Mouse (Mus musculus) myocyte (in vitro differentiated cells): ENCODE results near the gene Nrros.

ENCODE experiments used
- CEBPB ChIP-seq: IDR thresholded peaks from 2 replicates; pipeline ENCODE4 v1.6.1; 2011; ENCODE audit warnings: mild to moderate bottlenecking, moderate library complexity; ENCODE audit not compliant: poor library complexity, insufficient read depth, severe bottlenecking
- E2F4 ChIP-seq: IDR thresholded peaks from one replicate; pipeline ENCODE4 v1.6.1; 2011; ENCODE audit warnings: mild to moderate bottlenecking, control low read depth, moderate library complexity; ENCODE audit not compliant: insufficient read depth
- MAX ChIP-seq: IDR thresholded peaks from one replicate; pipeline ENCODE4 v1.6.1; 2011; ENCODE audit warnings: low read depth, mild to moderate bottlenecking, control low read depth
- MYOD1 ChIP-seq, 3 experiments: IDR thresholded peaks; one replicate each; pipeline ENCODE4 v1.6.1; 2011; ENCODE audit warnings: control low read depth in 2 of 3, low read depth in 2 of 3, mild to moderate bottlenecking in 2 of 3, moderate library complexity in 1 of 3; ENCODE audit not compliant: insufficient read length in 2 of 3, control insufficient read depth in 1 of 3
- MYOG ChIP-seq, 3 experiments: IDR thresholded peaks; one replicate each; pipeline ENCODE4 v1.6.1; 2011; ENCODE audit warnings: control low read depth in 2 of 3, low read depth in 2 of 3, mild to moderate bottlenecking in 2 of 3; ENCODE audit not compliant: insufficient read length in 2 of 3, control insufficient read depth in 1 of 3, insufficient read depth in 1 of 3
- POLR2A ChIP-seq: IDR thresholded peaks from one replicate; pipeline ENCODE4 v1.6.1; 2011; ENCODE audit warnings: low read depth, mild to moderate bottlenecking, control low read depth, moderate library complexity; ENCODE audit not compliant: insufficient read length
- POLR2AphosphoS2 ChIP-seq: IDR thresholded peaks from one replicate; pipeline ENCODE4 v1.6.1; 2011; ENCODE audit warnings: low read depth, control low read depth; ENCODE audit not compliant: insufficient read length
- REST ChIP-seq: IDR thresholded peaks from one replicate; pipeline ENCODE4 v1.6.1; 2011; ENCODE audit warnings: mild to moderate bottlenecking, control low read depth, moderate library complexity; ENCODE audit not compliant: insufficient read depth, insufficient read length
- SRF ChIP-seq: IDR thresholded peaks from one replicate; pipeline ENCODE4 v1.6.1; 2011; ENCODE audit warnings: low read depth; ENCODE audit not compliant: control insufficient read depth, insufficient read length
- TCF12 ChIP-seq: IDR thresholded peaks from one replicate; pipeline ENCODE4 v1.6.1; 2011; ENCODE audit warnings: mild to moderate bottlenecking, control low read depth; ENCODE audit not compliant: poor library complexity, insufficient read depth, severe bottlenecking
- TCF3 ChIP-seq: IDR thresholded peaks from one replicate; pipeline ENCODE4 v1.6.1; 2011; ENCODE audit warnings: low read depth, control low read depth; ENCODE audit not compliant: insufficient read length
- USF1 ChIP-seq: IDR thresholded peaks from one replicate; pipeline ENCODE4 v1.6.1; 2011; ENCODE audit warnings: low read depth, mild to moderate bottlenecking, control low read depth, moderate library complexity

DNA sequence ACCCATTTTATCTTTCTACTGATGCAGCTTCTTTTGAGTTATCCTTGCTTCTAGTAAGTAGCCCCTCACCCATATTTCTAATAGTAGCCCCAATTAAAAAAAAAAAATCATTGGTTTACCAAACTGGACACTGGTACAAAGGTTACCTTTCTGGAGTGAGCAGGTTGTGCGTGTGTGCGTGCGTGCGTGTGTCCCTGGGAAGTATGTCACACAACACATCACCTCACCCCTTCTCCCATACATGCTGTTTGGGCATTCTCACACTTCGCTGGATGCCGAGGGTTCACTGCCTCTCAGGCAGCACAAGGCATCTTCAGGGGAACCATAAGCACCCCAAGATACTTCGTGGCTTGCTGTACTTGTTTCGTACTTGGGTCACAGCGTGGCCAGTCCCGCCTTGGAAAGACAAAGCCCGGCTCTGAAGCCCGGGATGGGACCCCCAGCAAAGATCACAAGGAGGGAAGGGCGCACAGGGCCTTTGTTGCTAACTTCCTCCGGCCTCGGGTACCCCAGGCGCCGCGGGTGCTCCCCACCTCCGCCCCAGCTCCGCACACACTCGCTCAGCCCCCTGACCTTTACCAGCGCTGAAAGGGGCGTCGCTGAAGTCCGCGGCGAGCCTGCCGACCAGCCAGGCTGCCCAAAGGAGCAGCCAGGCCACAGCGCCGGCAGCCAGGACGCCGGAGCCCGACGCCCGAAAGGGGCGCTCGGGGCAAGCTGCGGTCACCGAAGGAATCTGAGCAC lies 66.3 kb downstream of the Nrros start:
- no peak for TF ChIP-seq MAX
- TF ChIP-seq POLR2A: no peak
- TF ChIP-seq TCF12: no peak
- no peak for TF ChIP-seq POLR2AphosphoS2
- TF ChIP-seq MYOG (IDR thresholded peaks at IDR 0.05; ENCODE audit: control insufficient read depth in 1 of 3, insufficient read depth in 1 of 3, insufficient read length in 2 of 3, low read depth in 2 of 3): no peak
- no peak for TF ChIP-seq USF1
- no peak for TF ChIP-seq CEBPB
- TF ChIP-seq E2F4: no peak
- TF ChIP-seq MYOD1 (IDR thresholded peaks at IDR 0.05; ENCODE audit: control insufficient read depth in 1 of 3, insufficient read length in 2 of 3, low read depth in 2 of 3): no peak
- TF ChIP-seq TCF3: no peak
- no peak for TF ChIP-seq REST
- no peak for TF ChIP-seq SRF
